Mouse (Mus musculus): ENCODE data around the gene Siglecg.

Gene Siglecg

GRCm38 (mm10) chr7:43443126-43443916 is 35.3 kb downstream of the Siglecg start:
- peak; percentile 65 for DNase-seq

DNA sequence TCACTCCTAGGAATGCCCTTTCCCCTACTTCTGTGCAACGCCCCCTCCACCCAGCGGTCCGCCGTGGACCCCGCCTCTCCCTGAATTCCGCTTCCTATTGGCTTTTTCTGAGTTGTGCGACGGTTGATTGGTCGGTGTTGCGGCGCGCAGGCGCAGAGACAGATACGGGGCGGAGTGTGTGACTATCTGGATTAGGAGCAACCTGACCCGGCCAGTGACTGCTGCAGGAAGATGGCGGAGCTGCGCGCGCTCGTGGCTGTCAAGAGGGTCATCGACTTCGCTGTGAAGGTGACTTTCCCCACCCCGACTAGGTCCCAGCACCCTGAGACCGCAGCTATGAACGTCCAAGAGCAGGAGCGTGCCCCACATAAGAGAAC is 35.9 kb downstream of the Siglecg start, which contains the start of the genes Etfb and Gm45233:
Gene Etfb, plus strand, starts transcription at position 167 of the 377 bp plus-strand sequence.
Gene Gm45233, plus strand, starts transcription at position 212 of the 377 bp plus-strand sequence.
- DNase-seq: peak; percentile 96

DNA sequence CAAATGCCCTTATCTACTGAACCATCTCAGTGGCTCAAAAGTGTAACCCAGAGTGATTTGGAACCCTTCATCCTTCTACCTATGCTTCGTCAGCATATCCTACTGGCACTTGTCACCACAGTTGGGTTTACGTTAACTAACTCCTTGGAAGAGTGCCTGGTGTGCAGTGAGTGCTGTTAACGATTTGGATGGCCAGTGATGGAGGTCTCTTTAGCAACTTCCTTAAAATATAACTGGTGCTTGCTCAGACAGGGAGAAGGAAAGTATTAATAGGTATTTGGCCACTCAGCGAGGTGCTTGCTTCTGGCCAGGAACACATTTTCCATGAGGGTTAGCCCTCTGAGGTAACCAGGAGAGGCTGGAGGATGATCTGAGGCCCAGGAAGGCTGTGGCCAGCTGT is 39.8 kb downstream of the Siglecg start:
- no peak for DNase-seq

DNA sequence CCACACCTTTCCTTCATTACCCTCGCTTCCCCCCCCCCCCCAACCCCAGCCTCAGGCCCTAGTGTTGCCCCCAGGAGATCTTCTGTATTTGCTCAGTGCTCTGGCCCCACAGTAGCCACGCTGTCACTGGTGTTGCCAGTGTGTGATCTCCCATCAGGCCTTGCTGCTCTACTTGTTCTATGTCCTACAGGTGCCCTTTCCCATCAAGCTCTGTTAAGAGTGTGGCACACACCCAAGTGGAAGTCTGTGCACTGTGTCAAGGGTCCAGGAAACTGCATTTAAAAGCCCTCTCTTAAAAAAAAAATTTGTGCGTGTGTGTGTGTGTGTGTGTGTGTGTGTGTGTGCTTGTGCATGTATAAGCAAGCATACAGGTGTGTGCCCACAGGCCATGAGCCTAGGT is 40.2 kb downstream of the Siglecg start:
- no peak for DNase-seq

- DNase-seq: no peak
Measured at GRCm38 (mm10) chr7:43449811-43450210, 41.8 kb downstream of the Siglecg start.

DNA sequence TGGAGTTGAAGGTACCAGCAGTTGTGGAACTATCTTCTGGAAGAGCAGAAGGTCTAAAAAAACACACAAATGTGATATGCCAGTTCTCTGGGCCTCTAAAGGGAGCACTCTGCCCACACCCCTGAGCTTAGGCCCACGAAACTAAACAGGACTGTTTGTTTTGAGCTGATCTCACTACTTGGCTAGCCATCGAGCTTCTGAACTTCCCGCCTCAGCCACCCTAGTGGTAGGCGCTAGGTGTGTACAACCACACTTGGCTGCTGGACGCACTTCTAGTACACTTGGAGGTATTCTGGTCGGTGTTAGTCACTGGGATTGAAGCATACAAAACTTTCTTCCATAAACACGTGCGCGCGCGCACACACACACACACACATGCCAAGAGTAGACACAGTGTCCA is 43.7 kb downstream of the Siglecg start:
- no peak for DNase-seq

- DNase-seq: no peak
Measured at GRCm38 (mm10) chr7:43452609-43453008, 44.6 kb downstream of the Siglecg start.

GRCm38 (mm10) chr7:43453599-43454355 is 45.8 kb downstream of the Siglecg start:
- DNase-seq: no peak

GRCm38 (mm10) chr7:43454371-43454770 is 46.4 kb downstream of the Siglecg start:
- no peak for DNase-seq

DNA sequence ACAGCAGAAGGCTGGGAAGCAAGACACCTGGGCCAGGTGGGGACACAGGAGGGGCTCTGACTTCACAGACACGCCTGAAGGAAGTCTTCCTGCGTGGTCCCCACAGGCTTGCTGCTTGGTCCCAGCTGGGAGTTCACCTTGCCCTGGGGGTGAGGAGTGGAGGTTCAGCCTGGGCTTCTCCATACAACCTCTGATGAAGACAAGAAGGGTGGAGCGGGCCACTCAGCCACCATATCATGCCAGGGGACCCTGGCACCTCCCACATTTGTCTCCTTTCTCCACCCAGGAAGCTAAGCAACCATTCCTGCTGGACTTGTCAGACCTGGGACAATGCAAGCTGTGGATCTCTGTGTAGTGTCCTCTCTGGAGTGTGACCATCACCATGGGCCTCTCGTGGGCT is 54.8 kb downstream of the Siglecg start, which contains the start of gene Vsig10l:
Gene Vsig10l, plus strand, starts transcription at position 301 of the 400 bp plus-strand sequence.
- no peak for DNase-seq

- DNase-seq: no peak
Measured at GRCm38 (mm10) chr7:43463976-43464375, 56.0 kb downstream of the Siglecg start.

DNA sequence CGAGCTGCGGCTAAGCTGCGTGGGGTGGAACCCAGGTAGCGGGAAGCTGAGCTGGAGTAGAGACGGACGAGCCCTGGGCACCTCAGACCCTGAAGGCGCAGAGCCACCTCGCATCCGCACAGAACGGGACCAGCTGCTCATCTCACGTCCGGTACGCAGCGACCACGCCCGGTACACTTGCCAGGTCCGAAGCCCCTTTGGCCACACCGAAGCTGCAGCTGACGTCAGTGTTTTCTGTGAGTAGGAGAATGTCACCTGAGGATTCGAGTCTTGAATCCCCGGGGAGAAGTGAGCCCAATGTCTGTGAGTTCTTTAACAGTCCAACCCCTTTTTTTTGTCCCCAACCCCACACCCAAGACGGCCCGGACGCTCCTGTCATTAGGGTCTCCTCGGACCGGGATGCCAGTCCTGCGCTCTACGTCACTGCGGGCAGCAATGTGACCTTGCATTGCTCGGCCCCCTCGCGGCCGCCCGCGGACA is 56.9 kb downstream of the Siglecg start:
- no peak for DNase-seq

GRCm38 (mm10) chr7:43465344-43466098 is 57.5 kb downstream of the Siglecg start:
- peak; percentile 81 for DNase-seq

DNA sequence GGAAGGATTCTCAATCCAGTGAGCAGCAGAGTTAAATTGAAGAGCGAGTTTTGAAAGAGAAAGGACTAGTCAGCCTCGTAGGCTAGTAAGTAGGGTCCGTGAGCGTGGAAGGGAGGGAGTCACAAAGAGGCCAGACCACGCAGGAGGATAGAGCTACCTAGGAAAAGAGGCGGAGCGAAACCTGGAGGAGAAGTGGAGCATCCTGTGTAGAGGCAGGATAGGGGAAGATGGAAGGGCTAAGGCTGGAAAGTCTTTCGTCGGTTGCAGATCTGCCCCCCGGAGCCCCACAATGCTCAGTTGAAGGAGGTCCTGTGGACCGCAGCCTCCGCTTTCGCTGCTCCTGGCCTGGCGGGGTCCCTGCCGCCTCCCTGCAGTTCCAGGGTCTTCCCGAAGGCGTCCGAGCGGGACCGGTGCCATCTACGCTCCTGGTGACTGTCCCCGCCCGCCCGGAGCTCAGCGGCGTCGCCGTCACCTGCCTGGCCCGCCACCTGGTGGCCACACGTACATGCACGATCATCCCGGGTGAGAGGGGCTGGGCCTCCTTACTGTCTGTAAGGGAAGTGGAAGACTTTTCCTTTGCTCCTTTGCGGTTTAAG is 58.2 kb downstream of the Siglecg start:
- peak; percentile 76 for DNase-seq

Data from cerebellum, adult 11-12 months (tissue).